Mouse (Mus musculus): Measurements from ENCODE around the gene Mcrip2. TPM values are rescaled to one million over a fixed set of nuclear protein-coding genes. Genes with fewer than 3 reads are reported as not detected.
"Not testable (repeated sequence)": the region's sequence is repeated elsewhere in the genome, so short reads cannot be mapped to it uniquely, and the experiment has no call there.

Mcrip2 gene
- total and polyA plus RNA-seq, 2 experiments: 26.1 to 139 TPM

- Histone ChIP-seq H3K36me3 (ENCODE audit: control insufficient read depth, insufficient read depth, low read length) (no peaks in the 10 kb centered on the region), H3K79me2 (ENCODE audit: control insufficient read depth, insufficient read depth, low read length) (peaks cover 7% of the 10 kb centered on the region; the same call in 1 of the 2 replicates), H3K27ac (replicated peaks; ENCODE audit: insufficient read depth, low read depth, low read length) (no peak overlapping the region), H3K4me1 (ENCODE audit: control insufficient read depth, insufficient read depth, low read length) (peaks cover 9% of the 10 kb centered on the region), H3K4me3 (ENCODE audit: insufficient read depth, low read depth, low read length) (no peak overlapping the region), H3K27me3 (ENCODE audit: control insufficient read depth, insufficient read depth, low read length) (no peaks in the 10 kb centered on the region), H3K9ac (ENCODE audit: low read depth, low read length) (no peak overlapping the region)
- DNase-seq (ENCODE audit: extremely low read depth, low read depth, low spot score): no peak
- 86% methylated on average over 11 of the region's 11 CpGs for WGBS
- TF ChIP-seq POLR2A (IDR thresholded peaks at IDR 0.05; ENCODE audit: extremely low read depth, insufficient read depth, low read length) (no peak), CTCF (IDR thresholded peaks at IDR 0.05; ENCODE audit: low read depth, low read length) (no peak)
Measured at GRCm38 (mm10) chr17:25873405-25874147, 5.0 kb upstream of the Mcrip2 start.

- TF ChIP-seq CTCF (IDR thresholded peaks at IDR 0.05; ENCODE audit: low read depth, low read length) (no peak), POLR2A (IDR thresholded peaks at IDR 0.05; ENCODE audit: extremely low read depth, insufficient read depth, low read length) (no peak)
- H3K27ac ChIP-seq (replicated peaks; ENCODE audit: insufficient read depth, low read depth, low read length): no peak overlapping the region
- WGBS: 92% methylated on average over 3 of the region's 3 CpGs
- H3K79me2 ChIP-seq (ENCODE audit: control insufficient read depth, insufficient read depth, low read length): peaks cover 7% of the 10 kb centered on the region; the same call in 1 of the 2 replicates
- no peak overlapping the region for H3K4me3 ChIP-seq (ENCODE audit: insufficient read depth, low read depth, low read length)
- DNase-seq (ENCODE audit: extremely low read depth, low read depth, low spot score): no peak
- no peak overlapping the region for H3K9ac ChIP-seq (ENCODE audit: low read depth, low read length)
- H3K4me1 ChIP-seq (ENCODE audit: control insufficient read depth, insufficient read depth, low read length): peaks cover 6% of the 10 kb centered on the region
- no peaks in the 10 kb centered on the region for H3K36me3 ChIP-seq (ENCODE audit: control insufficient read depth, insufficient read depth, low read length)
- no peaks in the 10 kb centered on the region for H3K27me3 ChIP-seq (ENCODE audit: control insufficient read depth, insufficient read depth, low read length)
Measured at GRCm38 (mm10) chr17:25872676-25873075, 4.1 kb upstream of the Mcrip2 start.

GRCm38 (mm10) chr17:25871566-25871965 is 3.0 kb upstream of the Mcrip2 start:
- peaks cover 10% of the 10 kb centered on the region for H3K4me1 ChIP-seq (ENCODE audit: control insufficient read depth, insufficient read depth, low read length)
- not testable (repeated sequence) for H3K9ac ChIP-seq (ENCODE audit: low read depth, low read length); H3K27me3 ChIP-seq (ENCODE audit: control insufficient read depth, insufficient read depth, low read length); H3K4me3 ChIP-seq (ENCODE audit: insufficient read depth, low read depth, low read length); H3K36me3 ChIP-seq (ENCODE audit: control insufficient read depth, insufficient read depth, low read length); H3K27ac ChIP-seq (replicated peaks; ENCODE audit: insufficient read depth, low read depth, low read length); DNase-seq (ENCODE audit: extremely low read depth, low read depth, low spot score)
- H3K79me2 ChIP-seq (ENCODE audit: control insufficient read depth, insufficient read depth, low read length): peaks cover 11% of the 10 kb centered on the region; the same call in 1 of the 2 replicates

- 91% methylated on average over 2 of the region's 2 CpGs for WGBS
Measured at GRCm38 (mm10) chr17:25869954-25870353, 1.4 kb upstream of the Mcrip2 start.

GRCm38 (mm10) chr17:25869498-25869897 is 934 bp upstream of the Mcrip2 start:
- H3K27ac ChIP-seq (replicated peaks; ENCODE audit: insufficient read depth, low read depth, low read length): no peak overlapping the region
- WGBS: 89% methylated on average over 8 of the region's 8 CpGs
- H3K4me3 ChIP-seq (ENCODE audit: insufficient read depth, low read depth, low read length): no peak overlapping the region
- H3K36me3 ChIP-seq (ENCODE audit: control insufficient read depth, insufficient read depth, low read length): no peaks in the 10 kb centered on the region
- peaks cover 21% of the 10 kb centered on the region; the same call in 1 of the 2 replicates for H3K79me2 ChIP-seq (ENCODE audit: control insufficient read depth, insufficient read depth, low read length)
- H3K9ac ChIP-seq (ENCODE audit: low read depth, low read length): no peak overlapping the region
- no peaks in the 10 kb centered on the region for H3K27me3 ChIP-seq (ENCODE audit: control insufficient read depth, insufficient read depth, low read length)
- H3K4me1 ChIP-seq (ENCODE audit: control insufficient read depth, insufficient read depth, low read length): peaks cover 25% of the 10 kb centered on the region
- no peak for DNase-seq (ENCODE audit: extremely low read depth, low read depth, low spot score)
- TF ChIP-seq CTCF (IDR thresholded peaks at IDR 0.05; ENCODE audit: low read depth, low read length) (no peak), POLR2A (IDR thresholded peaks at IDR 0.05; ENCODE audit: extremely low read depth, insufficient read depth, low read length) (no peak)

More at GRCm38 (mm10) chr17:25869954-25870353, 1.4 kb upstream of the Mcrip2 start:
- no peaks in the 10 kb centered on the region for H3K27me3 ChIP-seq (ENCODE audit: control insufficient read depth, insufficient read depth, low read length)
- H3K36me3 ChIP-seq (ENCODE audit: control insufficient read depth, insufficient read depth, low read length): no peaks in the 10 kb centered on the region
- H3K4me3 ChIP-seq (ENCODE audit: insufficient read depth, low read depth, low read length): no peak overlapping the region
- H3K9ac ChIP-seq (ENCODE audit: low read depth, low read length): no peak overlapping the region
- H3K27ac ChIP-seq (replicated peaks; ENCODE audit: insufficient read depth, low read depth, low read length): no peak overlapping the region
- peaks cover 22% of the 10 kb centered on the region for H3K4me1 ChIP-seq (ENCODE audit: control insufficient read depth, insufficient read depth, low read length)
- no peak for TF ChIP-seq POLR2A (IDR thresholded peaks at IDR 0.05; ENCODE audit: extremely low read depth, insufficient read depth, low read length)
- TF ChIP-seq CTCF (IDR thresholded peaks at IDR 0.05; ENCODE audit: low read depth, low read length): no peak
- peaks cover 19% of the 10 kb centered on the region; the same call in 1 of the 2 replicates for H3K79me2 ChIP-seq (ENCODE audit: control insufficient read depth, insufficient read depth, low read length)
- DNase-seq (ENCODE audit: extremely low read depth, low read depth, low spot score): no peak
